Mouse (Mus musculus) cerebellum, adult 9-10 months (tissue): Measurements from ENCODE around the gene Amy2a1.
"Not testable (repeated sequence)": the region's sequence is repeated elsewhere in the genome, so short reads cannot be mapped to it uniquely, and the experiment has no call there.

Experiments
- DNase-seq: peaks from one replicate; pipeline ENCODE4 v3.0.0; 2022

Gene Amy2a1

GRCm38 (mm10) chr3:113532328-113532727 is at the start of gene Amy2a1:
Gene Amy2a1, minus strand, starts transcription at chr3:113532428.
- DNase-seq = not testable (repeated sequence)

DNA sequence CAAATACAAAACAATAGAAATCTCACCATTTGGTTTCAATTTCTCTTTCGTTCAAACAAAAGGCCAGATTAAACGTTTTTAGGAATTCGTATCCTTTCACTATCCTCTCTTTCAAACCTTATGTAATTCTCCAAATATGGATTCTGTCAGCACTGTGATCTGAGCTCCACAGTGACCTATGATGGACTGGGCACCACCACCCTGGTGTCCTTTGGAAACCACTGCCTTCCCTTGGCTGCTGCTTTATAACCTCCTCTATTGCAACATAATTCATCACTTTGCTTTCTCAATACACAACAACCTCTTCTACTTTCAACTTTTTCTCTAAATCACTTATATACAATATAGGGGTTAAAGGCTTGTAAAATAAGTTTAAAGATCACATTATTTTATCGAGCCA is 42.4 kb upstream of the Amy2a1 start:
- no peak for DNase-seq

DNA sequence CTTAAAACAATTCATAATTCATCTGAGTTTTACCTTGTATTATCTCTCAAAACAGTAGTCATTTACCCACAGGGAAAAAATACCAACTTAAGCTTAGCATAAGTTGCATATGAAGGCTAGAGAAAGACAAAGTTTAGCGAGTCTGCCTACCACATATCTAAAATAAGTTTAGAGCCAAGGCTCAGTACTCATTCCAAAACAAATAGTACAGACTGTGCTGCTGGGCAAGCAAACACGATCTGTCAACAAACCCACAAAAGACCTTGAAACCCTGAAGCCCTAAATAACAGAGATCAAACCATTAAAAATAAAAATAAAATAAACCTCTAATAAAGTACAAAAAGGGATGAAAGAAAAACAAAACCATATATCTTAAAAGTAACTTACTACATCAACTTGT is 41.9 kb upstream of the Amy2a1 start:
- no peak for DNase-seq

DNA sequence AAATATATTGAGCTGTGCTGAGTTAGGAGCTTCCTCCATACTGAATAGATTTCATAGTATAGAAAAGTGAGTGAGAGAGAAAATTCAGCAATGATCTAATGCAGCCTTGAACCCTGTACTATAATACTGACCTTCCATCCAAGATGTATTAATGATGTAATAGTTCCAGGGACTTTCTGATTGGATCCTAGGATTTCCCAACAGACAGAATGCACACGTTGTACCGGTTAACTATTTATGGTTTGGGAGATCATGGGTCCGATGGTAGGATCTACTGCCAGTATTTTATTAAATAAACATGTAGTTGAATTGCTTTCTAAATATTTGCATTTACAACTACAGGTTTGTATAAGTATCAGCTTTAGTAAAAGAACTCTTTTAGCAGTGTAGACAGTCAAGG is 39.9 kb upstream of the Amy2a1 start:
- DNase-seq = no peak

GRCm38 (mm10) chr3:113539692-113540091 is 7.5 kb upstream of the Amy2a1 start:
- no peak for DNase-seq
